Mouse (Mus musculus): ENCODE measurements around the gene Polr2l.

The Polr2l gene

DNA sequence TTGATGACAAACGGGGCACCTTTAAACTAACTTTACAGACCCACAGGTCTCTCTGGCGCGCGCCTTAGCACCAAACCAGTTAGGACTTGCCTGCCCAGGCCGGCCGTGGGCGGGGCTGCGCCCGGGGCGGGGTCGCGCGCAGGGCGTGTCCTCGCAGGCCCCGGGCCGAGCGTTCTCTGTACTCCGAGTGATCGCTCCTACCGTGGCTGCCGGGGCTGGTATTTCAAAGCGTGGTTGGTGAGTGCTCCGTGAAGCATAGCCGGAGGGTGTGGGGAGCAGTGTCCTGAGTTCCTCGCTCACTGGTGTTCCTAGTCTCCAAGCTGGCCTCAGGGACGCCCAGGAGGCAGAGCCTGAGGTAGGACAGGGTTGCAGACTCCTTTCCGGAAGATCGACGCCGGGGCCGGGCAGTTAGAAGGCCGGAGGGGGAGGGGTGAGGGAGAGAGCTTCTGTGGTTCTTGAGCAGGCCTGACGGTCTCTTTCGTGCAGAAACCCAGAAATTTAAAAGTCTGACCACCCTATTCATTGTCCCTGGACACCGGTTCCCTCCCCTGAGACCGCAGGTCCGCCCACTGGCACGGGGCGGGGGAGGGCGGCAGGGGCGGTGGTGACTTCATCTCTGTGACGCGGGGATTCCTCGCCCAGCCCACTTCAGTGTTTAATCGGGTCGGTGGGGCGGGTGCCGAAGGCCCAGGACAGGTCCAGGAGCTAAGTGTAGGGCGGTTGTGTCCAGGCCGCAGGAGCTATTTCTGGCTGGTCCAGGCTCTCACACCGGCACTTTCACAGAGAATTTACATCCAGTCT lies 7.5 kb downstream of the Polr2l start, which contains the start of gene Cd151:
Cd151 (plus strand) TSS at position 163 of the 801 bp plus-strand sequence.
- DNase-seq (ENCODE audit: low spot score): peak; percentile 90

DNA sequence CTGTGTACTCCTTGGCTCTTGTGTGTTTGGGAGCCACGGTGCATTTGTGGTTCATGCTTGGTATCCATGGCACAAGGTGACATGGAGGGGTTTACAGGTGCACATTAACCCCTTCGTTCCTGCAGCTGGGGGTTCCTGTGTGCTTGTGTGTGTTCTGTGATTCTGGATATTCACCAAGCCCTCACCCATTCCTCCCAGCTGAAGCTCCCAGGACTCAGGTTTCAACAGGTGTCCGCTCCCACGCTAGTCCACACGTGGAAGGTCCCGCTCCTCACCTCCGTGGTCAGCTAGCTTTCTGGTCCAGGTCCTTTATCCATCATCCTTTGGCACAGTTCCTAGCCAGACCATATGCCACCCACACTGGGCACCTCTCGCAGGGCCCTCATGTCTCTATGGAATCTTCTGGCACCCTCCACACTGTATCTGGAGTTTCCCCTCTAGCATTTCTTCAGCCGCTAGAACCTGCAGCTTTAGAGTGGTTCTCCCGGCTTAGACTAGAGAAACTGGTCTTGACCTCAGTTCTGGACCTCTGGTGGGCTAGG lies 8.3 kb downstream of the Polr2l start:
- DNase-seq (ENCODE audit: low spot score): no peak

DNA sequence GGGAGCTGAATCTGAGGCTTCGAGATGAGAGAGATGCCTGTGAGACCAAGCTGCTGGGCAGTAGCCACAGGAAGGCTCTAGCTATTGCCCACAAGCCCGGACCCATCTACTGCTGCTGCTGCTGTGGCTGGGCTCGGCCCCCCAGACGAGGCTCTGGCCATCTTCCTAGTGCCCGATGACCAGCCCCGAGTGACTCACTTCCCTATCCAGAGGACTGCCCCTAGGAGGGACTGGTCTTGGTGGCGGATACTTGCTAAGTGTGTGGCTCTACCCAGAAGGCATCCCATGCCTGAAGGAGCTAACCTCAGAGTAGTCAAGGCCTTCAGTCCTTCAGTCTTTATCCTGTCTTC lies 8.9 kb downstream of the Polr2l start:
- DNase-seq (ENCODE audit: low spot score): no peak

DNA sequence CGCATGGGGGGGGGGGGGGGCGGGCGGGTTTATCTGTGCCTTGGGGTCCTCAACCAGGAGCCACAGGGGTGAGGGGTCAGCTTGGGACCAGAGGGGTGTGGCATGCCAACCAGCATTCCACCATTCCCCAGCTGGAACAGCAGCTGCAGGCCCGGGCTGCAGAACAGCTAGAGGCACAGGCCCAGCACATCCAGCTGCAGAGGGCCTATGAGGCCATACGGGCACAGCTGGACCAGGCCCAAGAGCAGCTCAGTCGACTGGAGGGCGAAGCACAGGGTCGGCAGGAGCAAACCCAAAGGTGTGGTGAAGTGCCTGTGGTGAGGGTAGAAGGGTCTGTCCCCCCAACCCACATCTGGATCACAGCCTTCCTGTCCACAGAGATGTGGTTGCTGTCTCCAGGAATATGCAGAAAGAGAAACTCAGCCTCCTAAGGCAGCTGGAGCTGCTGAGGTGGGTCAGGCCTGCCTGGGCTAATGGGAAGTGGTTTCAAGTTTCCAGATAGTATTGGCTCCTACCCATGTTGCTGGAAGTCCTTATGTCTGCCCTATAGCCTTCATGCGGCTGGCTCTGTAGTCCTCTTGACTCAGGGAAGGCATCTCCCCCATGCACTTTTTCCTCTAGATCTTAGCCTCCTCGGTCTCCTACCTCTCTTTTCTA lies 9.4 kb downstream of the Polr2l start:
- DNase-seq (ENCODE audit: low spot score): no peak

DNA sequence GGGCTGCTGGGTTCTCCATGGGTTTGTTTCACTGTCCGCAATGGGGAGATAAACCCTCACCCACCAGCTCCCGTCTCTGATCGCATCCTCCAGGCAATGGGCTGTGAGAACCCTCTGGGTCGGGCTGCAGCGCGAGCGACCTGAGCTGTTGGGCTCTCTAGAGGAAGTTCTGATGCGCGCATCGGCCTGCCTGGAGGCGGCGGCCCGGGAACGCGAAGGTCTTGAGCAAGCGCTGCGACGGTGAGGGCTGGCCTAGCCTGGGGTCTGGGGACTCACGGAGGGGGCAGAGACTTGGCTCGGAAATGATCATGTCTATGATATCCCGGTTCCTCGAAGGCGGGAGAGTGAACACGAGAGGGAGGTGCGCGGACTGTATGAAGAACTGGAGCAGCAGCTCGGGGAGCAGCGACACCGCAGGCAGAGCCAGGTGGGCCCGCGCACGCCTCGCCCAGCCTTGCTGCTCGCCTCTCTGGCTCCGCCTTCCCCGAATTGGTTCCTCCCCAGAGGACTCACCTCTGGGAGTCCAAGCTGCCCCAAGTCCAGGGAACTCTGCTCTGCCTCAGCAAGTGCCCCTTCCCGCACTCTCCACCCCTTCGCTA lies 10.2 kb downstream of the Polr2l start:
- no peak for DNase-seq (ENCODE audit: low spot score)

DNA sequence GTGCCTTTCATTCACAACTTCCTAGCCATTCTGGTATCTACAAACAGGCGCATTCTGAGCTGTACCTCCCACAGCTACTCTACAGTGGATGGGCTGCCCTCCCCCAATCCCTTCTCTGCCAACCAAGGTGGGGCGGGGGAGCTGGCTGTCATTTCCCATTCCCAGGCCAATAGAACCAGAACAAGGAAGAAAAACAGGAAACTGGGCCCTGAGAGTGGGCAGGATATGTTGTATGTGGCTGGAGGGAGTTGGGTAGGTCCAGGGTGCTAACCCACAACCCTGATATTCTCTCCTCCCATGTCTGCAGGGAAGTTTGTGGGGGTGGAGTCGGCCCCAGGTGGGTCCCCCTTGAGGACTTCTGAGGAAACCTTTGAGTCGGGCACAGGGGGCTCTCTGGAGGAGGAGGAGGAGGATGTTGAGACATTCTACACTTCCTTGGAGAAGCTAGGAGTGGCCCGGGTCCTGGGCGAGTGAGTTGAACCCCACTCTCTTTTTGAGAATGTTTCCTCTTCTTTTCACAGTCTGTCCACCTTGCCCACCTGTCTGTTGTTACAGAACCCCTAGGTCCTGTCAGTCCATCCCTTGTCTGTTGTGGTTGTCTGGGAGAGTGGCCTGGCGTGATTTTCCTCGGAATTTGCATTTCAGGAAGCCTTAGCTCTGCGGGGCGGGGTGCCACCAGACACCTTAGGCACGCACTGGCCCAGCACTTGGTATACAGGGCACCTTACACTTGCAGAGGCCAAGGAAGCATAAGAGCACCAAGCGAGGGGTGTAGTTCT lies 10.9 kb downstream of the Polr2l start:
- no peak for DNase-seq (ENCODE audit: low spot score)

DNA sequence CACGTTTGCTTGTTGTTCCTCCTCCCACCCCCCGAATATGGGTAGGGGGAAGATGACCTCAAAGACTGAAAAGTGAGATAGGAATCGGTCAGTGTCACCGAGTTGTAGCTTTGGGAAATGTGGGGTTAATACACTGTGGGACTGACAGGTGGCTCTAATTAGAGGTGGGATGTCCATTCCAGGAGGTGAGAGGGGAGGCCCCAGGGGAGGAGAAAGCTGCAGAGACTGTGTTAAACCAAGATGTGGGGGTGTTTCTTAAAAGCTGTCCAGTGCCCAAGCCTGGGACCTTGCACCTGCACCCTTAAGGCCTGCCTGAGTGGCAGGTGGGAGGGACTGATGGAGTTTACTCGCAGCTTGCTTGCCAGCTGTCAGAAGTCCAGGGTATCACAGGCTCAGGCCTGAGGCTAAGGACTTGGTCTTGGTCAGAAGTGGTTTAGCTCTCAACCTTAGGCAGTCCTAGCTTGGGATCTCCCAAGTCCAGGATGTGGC lies 12.6 kb downstream of the Polr2l start:
- no peak for DNase-seq (ENCODE audit: low spot score)

DNA sequence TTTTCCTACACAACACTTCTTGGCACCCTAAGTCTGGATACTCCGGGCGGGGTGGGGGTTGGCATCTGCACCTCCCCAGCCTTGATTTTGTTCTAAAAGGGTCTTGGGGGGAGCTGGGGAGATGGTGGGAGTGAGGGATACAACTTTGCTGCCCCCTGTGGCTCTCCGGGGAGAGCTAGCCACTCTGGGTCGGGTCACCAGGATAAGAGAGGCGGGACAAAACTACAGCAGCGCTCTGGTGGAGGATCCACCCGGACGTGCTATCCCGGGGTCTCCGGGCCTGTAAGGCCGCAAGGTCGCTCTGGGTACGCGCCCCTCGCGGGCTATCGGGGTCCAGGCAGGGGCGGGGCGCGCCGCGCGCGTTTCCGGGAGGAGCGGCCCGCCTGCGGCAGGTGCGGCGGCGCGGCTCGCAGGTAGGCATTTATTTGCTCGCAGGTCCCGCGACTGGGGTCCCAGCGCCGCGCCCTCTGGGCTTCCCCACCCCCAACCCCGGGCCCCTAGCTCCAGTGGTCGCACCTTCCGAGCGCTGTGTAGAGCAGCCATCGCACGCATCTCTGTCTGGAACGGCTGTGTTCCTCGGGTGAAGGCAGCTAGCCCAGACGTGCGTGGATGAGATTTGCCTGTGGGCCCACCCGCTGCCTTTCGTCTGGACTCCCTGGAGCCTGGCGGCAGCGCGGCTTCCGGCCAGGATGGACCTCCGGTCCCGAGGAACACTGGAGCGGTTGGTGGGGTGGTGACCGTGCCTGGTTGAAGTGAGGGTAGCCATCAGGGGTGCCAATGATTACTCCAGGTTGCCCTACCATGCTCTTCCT lies 13.2 kb downstream of the Polr2l start:
- DNase-seq (ENCODE audit: low spot score): no peak

DNA sequence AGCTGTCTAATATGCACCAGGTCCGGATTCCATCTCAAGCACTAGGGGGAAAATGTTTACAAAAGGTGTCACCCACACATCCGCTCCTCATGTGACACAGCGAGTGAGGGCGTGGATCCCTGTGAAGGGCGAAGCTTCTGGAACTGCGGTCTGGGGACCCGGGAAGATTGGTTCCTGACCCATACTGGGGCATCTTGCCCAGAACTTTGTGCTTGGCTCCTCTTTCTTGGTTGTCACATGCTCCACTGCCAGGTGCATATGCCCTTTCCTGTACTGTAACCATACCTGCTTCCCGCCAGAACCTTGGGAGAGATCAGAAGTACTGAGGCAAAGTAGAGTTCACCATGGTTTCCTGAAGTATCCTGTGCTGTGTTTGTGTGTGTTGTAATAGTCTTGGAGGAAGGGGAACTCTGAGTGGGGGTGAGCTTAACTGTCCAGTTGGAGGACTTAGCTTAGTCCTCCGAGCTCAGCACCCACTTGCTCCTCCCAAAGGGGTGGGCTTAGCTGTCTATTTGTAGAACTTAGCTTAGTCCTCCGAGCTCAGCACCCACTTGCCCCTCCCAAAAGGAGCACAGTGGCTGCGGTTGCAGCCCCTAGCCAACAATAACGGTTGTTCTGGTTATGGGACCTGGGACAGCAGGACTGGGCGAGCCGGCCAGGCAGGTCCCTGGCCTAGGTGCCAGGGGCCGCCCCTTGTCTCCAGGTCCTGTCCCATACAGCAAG lies 14.4 kb downstream of the Polr2l start, which contains the start of gene Cracr2b:
Cracr2b (plus strand) TSS at position 704 of the 723 bp plus-strand sequence.
- DNase-seq (ENCODE audit: low spot score): no peak

DNA sequence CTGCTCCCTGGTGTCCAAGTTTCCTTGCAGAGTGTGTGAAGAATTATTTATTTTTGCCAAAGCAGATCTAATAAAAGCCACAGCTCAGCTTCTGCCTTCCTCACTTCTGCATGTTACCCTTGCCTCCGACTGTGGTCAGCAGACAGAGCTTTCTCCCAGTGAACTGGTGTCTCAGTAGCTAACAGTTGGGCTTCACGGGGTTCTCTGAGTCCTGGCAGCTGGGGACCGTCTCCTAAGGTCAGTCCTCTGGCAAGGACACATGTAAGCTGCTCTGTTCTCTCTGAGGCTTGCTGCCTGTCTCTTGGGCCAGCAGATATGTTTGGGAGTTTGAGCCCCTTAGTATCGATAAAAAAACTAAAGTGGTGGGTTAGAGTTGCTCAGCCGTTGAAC lies 14.9 kb downstream of the Polr2l start:
- DNase-seq (ENCODE audit: low spot score): no peak

DNA sequence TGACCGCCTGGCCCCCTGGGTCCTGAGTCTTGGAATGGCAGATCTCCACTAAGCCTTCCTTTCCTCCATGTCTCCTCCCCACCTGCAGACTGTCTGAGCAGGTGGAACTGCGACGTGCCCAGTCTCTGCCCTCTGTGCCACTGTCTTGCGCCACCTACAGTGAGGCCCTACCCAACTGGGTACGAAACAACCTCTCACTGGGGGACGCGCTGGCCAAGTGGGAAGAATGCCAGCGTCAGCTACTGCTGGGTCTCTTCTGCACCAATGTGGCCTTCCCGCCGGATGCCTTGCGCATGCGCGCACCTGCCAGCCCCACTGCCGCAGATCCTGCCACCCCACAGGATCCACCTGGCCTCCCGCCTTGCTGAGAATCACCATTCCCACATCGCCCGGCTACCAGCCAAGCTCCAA lies 15.6 kb downstream of the Polr2l start:
- no peak for DNase-seq (ENCODE audit: low spot score)

DNA sequence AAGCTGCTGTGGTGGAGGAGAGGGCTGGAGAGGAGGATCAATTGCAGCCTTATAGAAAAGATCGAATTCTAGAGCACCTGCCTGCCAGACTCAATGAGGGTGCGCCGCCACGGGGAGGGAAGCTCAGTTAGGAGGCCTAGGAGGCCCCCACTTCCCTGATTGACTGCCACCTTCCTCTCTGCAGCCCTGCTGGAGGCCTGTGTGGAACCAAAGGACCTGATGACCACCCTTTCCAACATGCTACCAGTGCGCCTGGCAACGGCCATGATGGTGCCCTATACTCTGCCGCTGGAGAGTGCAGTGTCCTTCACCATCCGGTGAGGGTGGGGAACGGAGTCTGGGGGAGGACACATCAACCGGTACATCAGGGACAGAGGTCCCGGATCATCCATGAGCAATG lies 16.3 kb downstream of the Polr2l start:
- DNase-seq (ENCODE audit: low spot score): no peak

DNA sequence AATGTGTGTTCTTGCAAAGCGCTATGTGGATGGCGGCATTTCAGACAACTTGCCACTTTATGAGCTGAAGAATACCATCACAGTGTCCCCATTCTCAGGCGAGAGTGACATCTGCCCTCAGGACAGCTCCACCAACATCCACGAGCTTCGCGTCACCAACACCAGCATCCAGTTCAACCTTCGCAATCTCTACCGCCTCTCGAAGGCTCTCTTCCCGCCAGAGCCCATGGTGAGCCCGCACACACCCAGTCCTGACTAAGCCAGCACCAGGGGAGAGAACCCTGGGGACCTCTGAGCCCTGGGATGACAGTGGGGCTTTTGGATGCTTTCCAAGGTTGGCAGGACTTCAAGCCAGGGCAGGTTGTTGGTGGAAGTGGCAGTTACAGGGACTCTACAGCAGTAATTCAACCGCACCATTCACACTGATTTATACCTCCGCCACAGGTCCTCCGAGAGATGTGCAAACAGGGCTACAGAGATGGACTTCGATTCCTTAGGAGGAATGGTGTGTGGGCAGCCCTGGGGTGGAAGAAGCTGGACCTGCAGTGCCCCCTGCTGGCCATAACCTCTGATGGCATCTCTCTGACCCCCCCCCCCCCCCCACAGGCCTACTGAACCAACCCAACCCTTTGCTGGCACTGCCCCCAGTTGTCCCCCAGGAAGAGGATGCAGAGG lies 16.8 kb downstream of the Polr2l start:
- no peak for DNase-seq (ENCODE audit: low spot score)

DNA sequence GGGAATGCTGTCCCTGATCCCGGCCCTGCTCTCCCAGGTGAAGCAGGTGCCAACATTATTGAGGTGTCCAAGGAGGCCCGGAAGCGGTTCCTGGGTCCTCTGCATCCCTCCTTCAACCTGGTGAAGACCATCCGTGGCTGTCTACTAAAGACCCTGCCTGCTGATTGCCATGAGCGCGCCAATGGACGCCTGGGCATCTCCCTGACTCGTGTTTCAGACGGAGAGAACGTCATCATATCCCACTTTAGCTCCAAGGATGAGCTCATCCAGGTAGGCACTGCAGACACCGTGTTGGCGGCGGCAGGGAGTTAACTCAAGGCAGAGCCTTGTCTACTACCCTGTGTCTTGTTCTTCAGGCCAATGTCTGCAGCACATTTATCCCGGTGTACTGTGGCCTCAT lies 17.7 kb downstream of the Polr2l start:
- no peak for DNase-seq (ENCODE audit: low spot score)

DNA sequence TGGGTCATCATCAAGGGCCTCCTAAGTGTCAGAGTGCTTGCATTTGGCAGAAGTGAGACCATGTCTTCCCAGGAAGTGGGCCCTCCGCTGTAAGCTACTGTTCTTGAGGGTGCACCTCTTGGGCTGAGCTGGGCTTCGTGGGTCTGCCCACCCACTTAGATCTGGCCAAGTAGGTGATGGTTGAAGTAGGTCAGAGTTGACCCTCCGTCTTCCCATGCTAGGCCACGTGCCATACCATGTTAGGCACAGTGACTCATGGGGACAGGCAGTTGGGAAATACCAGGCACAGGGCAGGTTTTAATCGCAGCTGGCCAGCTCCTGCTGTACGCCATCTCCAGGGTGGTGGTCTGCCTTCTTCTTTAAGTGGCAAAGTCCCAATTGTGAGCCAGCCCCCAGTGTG lies 18.2 kb downstream of the Polr2l start:
- DNase-seq (ENCODE audit: low spot score): no peak

DNA sequence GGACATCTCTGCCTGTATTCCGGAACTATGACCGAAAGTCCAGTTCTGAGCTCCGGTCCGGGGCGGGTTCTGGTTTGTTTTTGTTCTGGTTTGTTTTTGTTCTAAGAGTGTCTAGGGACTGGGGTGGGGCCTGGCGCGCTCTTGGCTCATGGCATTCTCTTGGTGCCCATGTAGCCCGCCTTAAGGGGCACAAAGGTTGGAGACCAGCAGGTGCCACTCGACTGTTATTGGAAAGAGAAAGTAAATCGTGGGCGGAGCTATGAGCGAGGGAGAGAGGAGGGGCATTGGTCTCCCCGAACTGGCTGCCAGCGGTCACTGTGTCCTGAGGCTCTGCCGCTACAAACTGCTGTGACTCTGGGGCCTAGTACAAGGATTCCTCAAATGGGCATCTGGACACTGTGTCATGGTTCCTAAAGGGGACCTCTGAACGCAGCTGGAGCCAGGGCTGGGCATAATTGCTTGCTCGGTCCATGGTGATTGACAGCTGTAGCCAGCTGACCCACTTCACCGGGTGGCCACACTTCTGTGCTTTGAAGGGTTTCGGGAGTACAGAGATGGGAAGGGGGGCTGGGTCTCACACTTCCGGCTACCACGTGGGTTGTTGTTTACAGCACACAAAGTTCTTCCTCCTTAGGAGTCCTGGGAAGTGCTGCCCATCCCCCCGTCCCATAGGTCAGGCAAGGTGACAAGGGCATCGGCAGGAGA lies 19.2 kb downstream of the Polr2l start:
- DNase-seq (ENCODE audit: low spot score): peak; percentile 54

DNA sequence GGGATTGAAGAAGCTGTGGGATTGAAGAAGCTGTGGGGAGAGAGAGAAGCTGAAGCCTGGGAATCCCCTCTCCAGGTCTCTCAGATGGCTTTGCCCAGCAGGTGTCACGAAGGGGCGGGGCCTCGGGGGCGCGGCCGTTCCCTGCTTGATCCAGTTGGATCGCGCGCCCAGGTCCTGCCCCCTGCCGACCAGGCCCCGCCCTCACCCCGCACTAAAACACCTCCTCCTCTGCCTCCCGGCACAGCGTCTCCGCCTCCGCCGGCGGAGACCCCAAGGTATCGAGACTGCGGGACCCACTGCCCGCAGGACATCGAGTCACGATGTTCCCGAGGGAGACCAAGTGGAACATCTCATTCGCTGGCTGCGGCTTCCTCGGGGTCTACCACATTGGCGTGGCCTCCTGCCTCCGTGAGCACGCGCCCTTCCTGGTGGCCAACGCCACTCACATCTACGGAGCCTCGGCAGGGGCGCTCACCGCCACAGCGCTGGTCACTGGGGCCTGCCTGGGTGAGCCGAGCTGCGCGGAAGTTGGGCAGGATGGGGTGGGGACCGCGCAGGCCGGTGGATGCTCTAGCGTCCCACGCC lies 19.9 kb downstream of the Polr2l start, which contains the start of gene Pnpla2:
Pnpla2 (plus strand) TSS at position 232 of the 585 bp plus-strand sequence.
- DNase-seq (ENCODE audit: low spot score): peak; percentile 93

DNA sequence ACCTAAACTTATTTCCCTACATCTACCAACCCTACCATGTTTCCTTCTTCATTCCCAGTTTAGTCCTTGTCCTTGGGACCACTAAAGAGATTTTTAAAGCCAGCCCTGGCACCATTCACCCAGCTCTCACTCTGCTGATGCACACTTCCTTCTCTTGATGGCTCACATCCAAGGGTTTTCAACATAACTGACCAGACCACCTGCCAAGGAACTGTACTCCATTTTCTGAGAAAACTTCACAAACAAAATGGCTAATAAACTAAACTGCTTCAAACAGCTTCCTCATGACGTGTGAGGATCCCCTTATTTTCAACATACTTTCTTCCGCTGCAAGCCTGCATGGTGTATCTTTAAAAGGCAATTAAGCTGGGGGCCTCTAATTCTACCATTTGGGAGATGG lies 21.3 kb downstream of the Polr2l start:
- no peak for DNase-seq (ENCODE audit: low spot score)

DNA sequence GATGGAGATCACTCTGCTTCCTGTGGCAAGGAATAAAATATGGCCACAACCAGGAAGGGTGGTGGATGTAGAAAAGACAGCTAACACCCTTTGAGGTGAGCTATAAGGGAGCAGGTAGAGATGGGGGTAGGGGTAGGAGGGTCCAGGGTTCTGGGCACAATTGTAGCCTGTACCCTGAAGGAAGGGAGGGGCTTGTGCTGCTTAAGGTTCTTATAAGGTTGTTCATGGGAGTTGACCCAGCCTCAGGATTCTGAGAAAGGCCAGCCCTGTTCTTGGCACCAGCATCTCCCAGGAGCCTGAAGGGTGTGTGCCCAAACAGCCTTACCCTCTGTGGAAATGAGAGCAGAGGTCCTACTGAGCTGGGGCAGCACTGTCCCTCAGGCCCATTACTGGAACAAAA lies 23.0 kb downstream of the Polr2l start:
- DNase-seq (ENCODE audit: low spot score): no peak

All from urinary bladder, postnatal 25 days (tissue).